Mouse (Mus musculus): Measurements from ENCODE around the gene Gpatch2l. TPM values are rescaled to one million over a fixed set of nuclear protein-coding genes. Genes with fewer than 3 reads are reported as not detected.

The Gpatch2l gene
- 20.5 and 21.4 TPM in 2 replicates for polyA plus RNA-seq (2014; fragmentation: Nextera tagmentation; extraction: Ambion mirVana)

GRCm38 (mm10) chr12:86241604-86242536 is at the start of gene Gpatch2l:
Gene Gpatch2l (plus strand): TSS chr12:86241858.
- Histone ChIP-seq H3K36me3 (ENCODE audit: control insufficient read depth, insufficient read depth, low read length) (peaks cover 4% of the 10 kb centered on the region; the same call in 1 of the 2 replicates), H3K4me3 (ENCODE audit: low read depth, low read length) (peak within 1 kb of the TSS; percentile 84), H3K4me1 (replicated peaks; ENCODE audit: control insufficient read depth, insufficient read depth, low read length) (0 out of 2 replicates have a peak, but pooled peaks cover 2% of the 10 kb centered on the region), H3K27ac (ENCODE audit: low read depth, low read length) (0 out of 2 replicates have a peak within 1 kb of the TSS, but pooled peaks have one; percentile 25), H3K9me3 (ENCODE audit: control insufficient read depth, low read length) (no peaks in the 10 kb centered on the region), H3K27me3 (ENCODE audit: control insufficient read depth, insufficient read depth, low read length) (no peaks in the 10 kb centered on the region), H3K4me2 (ENCODE audit: low read depth, low read length, severe bottlenecking) (peak within 1 kb of the TSS; percentile 93), H3K9ac (ENCODE audit: low read length) (peak within 1 kb of the TSS; percentile 79)
- ATAC-seq (replicated peaks; ENCODE audit: low FRiP score) (peak; percentile 99), DNase-seq (ENCODE audit: low spot score) (peak; percentile 95)
- under 1% methylated on average over 58 of the region's 58 CpGs for WGBS

- H3K4me1 ChIP-seq (replicated peaks; ENCODE audit: control insufficient read depth, insufficient read depth, low read length): 0 out of 2 replicates have a peak, but pooled peaks cover 4% of the 10 kb centered on the region
- DNase-seq (ENCODE audit: low spot score) (no peak), ATAC-seq (replicated peaks; ENCODE audit: low FRiP score) (no peak)
- WGBS: 58% methylated on average over 15 of the region's 15 CpGs
- no peaks in the 10 kb centered on the region; the same call in 1 of the 2 replicates for H3K27me3 ChIP-seq (ENCODE audit: control insufficient read depth, insufficient read depth, low read length)
- no peaks in the 10 kb centered on the region for H3K9me3 ChIP-seq (ENCODE audit: control insufficient read depth, low read length)
- H3K36me3 ChIP-seq (ENCODE audit: control insufficient read depth, insufficient read depth, low read length): no peaks in the 10 kb centered on the region
- no peak overlapping the region for H3K27ac ChIP-seq (ENCODE audit: low read depth, low read length)
- no peak overlapping the region for H3K9ac ChIP-seq (ENCODE audit: low read length)
- no peak overlapping the region for H3K4me3 ChIP-seq (ENCODE audit: low read depth, low read length)
- no peak overlapping the region for H3K4me2 ChIP-seq (ENCODE audit: low read depth, low read length, severe bottlenecking)
Measured at GRCm38 (mm10) chr12:86192036-86192449, 49.6 kb upstream of the Gpatch2l start.

GRCm38 (mm10) chr12:86196944-86197343 is 44.7 kb upstream of the Gpatch2l start:
- 96% methylated on average over 7 of the region's 7 CpGs for WGBS
- H3K36me3 ChIP-seq (ENCODE audit: control insufficient read depth, insufficient read depth, low read length): no peaks in the 10 kb centered on the region
- DNase-seq (ENCODE audit: low spot score): no peak
- H3K9ac ChIP-seq (ENCODE audit: low read length): no peak overlapping the region
- H3K9me3 ChIP-seq (ENCODE audit: control insufficient read depth, low read length): no peaks in the 10 kb centered on the region
- no peaks in the 10 kb centered on the region for H3K4me1 ChIP-seq (replicated peaks; ENCODE audit: control insufficient read depth, insufficient read depth, low read length)
- ATAC-seq (replicated peaks; ENCODE audit: low FRiP score): no peak
- H3K4me3 ChIP-seq (ENCODE audit: low read depth, low read length): no peak overlapping the region
- H3K4me2 ChIP-seq (ENCODE audit: low read depth, low read length, severe bottlenecking): no peak overlapping the region
- no peaks in the 10 kb centered on the region for H3K27me3 ChIP-seq (ENCODE audit: control insufficient read depth, insufficient read depth, low read length)
- H3K27ac ChIP-seq (ENCODE audit: low read depth, low read length): no peak overlapping the region

GRCm38 (mm10) chr12:86203443-86204057 is 38.1 kb upstream of the Gpatch2l start:
- DNase-seq (ENCODE audit: low spot score): no peak

GRCm38 (mm10) chr12:86211099-86211520 is 30.5 kb upstream of the Gpatch2l start:
- 1% methylated on average over 19 of the region's 19 CpGs for WGBS
- ATAC-seq (replicated peaks; ENCODE audit: low FRiP score) (peak; percentile 49; the same call in 1 of the 2 replicates), DNase-seq (ENCODE audit: low spot score) (peak; percentile 51)
- Histone ChIP-seq H3K4me1 (replicated peaks; ENCODE audit: control insufficient read depth, insufficient read depth, low read length) (peaks cover 6% of the 10 kb centered on the region), H3K9me3 (ENCODE audit: control insufficient read depth, low read length) (no peaks in the 10 kb centered on the region), H3K36me3 (ENCODE audit: control insufficient read depth, insufficient read depth, low read length) (no peaks in the 10 kb centered on the region), H3K4me3 (ENCODE audit: low read depth, low read length) (peak overlapping the region; percentile 8; the same call in 1 of the 2 replicates), H3K27ac (ENCODE audit: low read depth, low read length) (no peak overlapping the region), H3K27me3 (ENCODE audit: control insufficient read depth, insufficient read depth, low read length) (peaks cover 33% of the 10 kb centered on the region), H3K4me2 (ENCODE audit: low read depth, low read length, severe bottlenecking) (peak overlapping the region; percentile 44), H3K9ac (ENCODE audit: low read length) (no peak overlapping the region)

More at GRCm38 (mm10) chr12:86203443-86204057, 38.1 kb upstream of the Gpatch2l start:
- Histone ChIP-seq H3K9ac (ENCODE audit: low read length) (no peak overlapping the region), H3K27ac (ENCODE audit: low read depth, low read length) (no peak overlapping the region), H3K4me3 (ENCODE audit: low read depth, low read length) (no peak overlapping the region), H3K9me3 (ENCODE audit: control insufficient read depth, low read length) (no peaks in the 10 kb centered on the region), H3K4me2 (ENCODE audit: low read depth, low read length, severe bottlenecking) (no peak overlapping the region), H3K4me1 (replicated peaks; ENCODE audit: control insufficient read depth, insufficient read depth, low read length) (no peaks in the 10 kb centered on the region), H3K36me3 (ENCODE audit: control insufficient read depth, insufficient read depth, low read length) (no peaks in the 10 kb centered on the region), H3K27me3 (ENCODE audit: control insufficient read depth, insufficient read depth, low read length) (no peaks in the 10 kb centered on the region)
- ATAC-seq (replicated peaks; ENCODE audit: low FRiP score): no peak
- 85% methylated on average over 8 of the region's 8 CpGs for WGBS

- ATAC-seq (replicated peaks; ENCODE audit: low FRiP score): no peak
- peak; percentile 86 for DNase-seq (ENCODE audit: low spot score)
- Histone ChIP-seq H3K4me1 (replicated peaks; ENCODE audit: control insufficient read depth, insufficient read depth, low read length) (peaks cover 12% of the 10 kb centered on the region), H3K4me3 (ENCODE audit: low read depth, low read length) (no peak overlapping the region), H3K9ac (ENCODE audit: low read length) (no peak overlapping the region), H3K4me2 (ENCODE audit: low read depth, low read length, severe bottlenecking) (no peak overlapping the region), H3K9me3 (ENCODE audit: control insufficient read depth, low read length) (no peaks in the 10 kb centered on the region), H3K27me3 (ENCODE audit: control insufficient read depth, insufficient read depth, low read length) (peaks cover 33% of the 10 kb centered on the region), H3K27ac (ENCODE audit: low read depth, low read length) (no peak overlapping the region), H3K36me3 (ENCODE audit: control insufficient read depth, insufficient read depth, low read length) (no peaks in the 10 kb centered on the region)
- 36% methylated on average over 15 of the region's 15 CpGs for WGBS
Measured at GRCm38 (mm10) chr12:86212693-86213470, 28.8 kb upstream of the Gpatch2l start.

- Histone ChIP-seq H3K4me3 (ENCODE audit: low read depth, low read length) (no peak overlapping the region), H3K9ac (ENCODE audit: low read length) (no peak overlapping the region), H3K4me2 (ENCODE audit: low read depth, low read length, severe bottlenecking) (peak overlapping the region; percentile 21; the same call in 1 of the 2 replicates), H3K4me1 (replicated peaks; ENCODE audit: control insufficient read depth, insufficient read depth, low read length) (peaks cover 12% of the 10 kb centered on the region), H3K27ac (ENCODE audit: low read depth, low read length) (no peak overlapping the region), H3K36me3 (ENCODE audit: control insufficient read depth, insufficient read depth, low read length) (no peaks in the 10 kb centered on the region), H3K9me3 (ENCODE audit: control insufficient read depth, low read length) (no peaks in the 10 kb centered on the region), H3K27me3 (ENCODE audit: control insufficient read depth, insufficient read depth, low read length) (peaks cover 33% of the 10 kb centered on the region)
- ATAC-seq (replicated peaks; ENCODE audit: low FRiP score) (no peak), DNase-seq (ENCODE audit: low spot score) (no peak)
- 6% methylated on average over 24 of the region's 24 CpGs for WGBS
Measured at GRCm38 (mm10) chr12:86214201-86214600, 27.5 kb upstream of the Gpatch2l start.
